Mouse (Mus musculus) embryonic facial prominence, embryonic 13.5 days (tissue): ENCODE results near the gene Ehd4. TPM values are rescaled to one million over a fixed set of nuclear protein-coding genes. Genes with fewer than 3 reads are reported as not detected.

ENCODE experiments used
- ATAC-seq: fragments of 200-750 bp; cut with Nextera tagmentation; 2 replicates; pipeline ENCODE4 v1.8.0; 2017; ENCODE audit warnings: low read depth; ENCODE audit not compliant: insufficient number of reproducible peaks, insufficient read depth, low FRiP score, low TSS enrichment
- H3K27ac ChIP-seq: fragments of 300-500 bp; sonication (generic); 2 replicates; pipeline ENCODE4 v1.5.1; 2015; ENCODE audit warnings: moderate library complexity, mild to moderate bottlenecking, inconsistent platforms
- H3K27me3 ChIP-seq: fragments of 300-500 bp; sonication (generic); 2 replicates; pipeline ENCODE4 v1.6.1; 2015; ENCODE audit warnings: mild to moderate bottlenecking, inconsistent platforms
- H3K36me3 ChIP-seq: fragments of 300-500 bp; sonication (generic); 2 replicates; pipeline ENCODE4 v1.6.1; 2015; ENCODE audit warnings: mild to moderate bottlenecking, inconsistent platforms
- H3K4me1 ChIP-seq: fragments of 300-500 bp; sonication (generic); 2 replicates; pipeline ENCODE4 v1.6.1; 2015; ENCODE audit warnings: inconsistent platforms
- H3K4me2 ChIP-seq: fragments of 300-500 bp; sonication (generic); 2 replicates; pipeline ENCODE4 v1.6.1; 2015; ENCODE audit warnings: moderate library complexity, mild to moderate bottlenecking, inconsistent platforms
- H3K4me3 ChIP-seq: fragments of 300-500 bp; sonication (generic); 2 replicates; pipeline ENCODE4 v1.5.1; 2015; ENCODE audit warnings: mild to moderate bottlenecking, inconsistent platforms
- H3K9ac ChIP-seq: fragments of 300-500 bp; sonication (generic); 2 replicates; pipeline ENCODE4 v1.6.1; 2015; ENCODE audit warnings: mild to moderate bottlenecking, inconsistent platforms
- H3K9me3 ChIP-seq: fragments of 300-500 bp; sonication (generic); 2 replicates; pipeline ENCODE4 v1.6.1; 2016; ENCODE audit warnings: inconsistent platforms
- WGBS: fragments of 180-500 bp; shearing (Covaris S2); methylation state at CpG from one replicate; pipeline ENCODE4 v1.1.7; 2015; ENCODE audit warnings: mixed read lengths; 5-methylcytosine and 5-hydroxymethylcytosine counted together
- polyA plus RNA-seq: library from polyadenylated mRNA; unstranded; fragments of >200 nt; fragmentation: Nextera tagmentation; extraction: Ambion mirVana; gene quantifications from 2 replicates; pipeline ENCODE4 v1.2.1, GENCODE M21; 2015

Ehd4 gene
- polyA plus RNA-seq, 1 experiment from 2014 or later: 22.9 TPM

GRCm38 (mm10) chr2:120106397-120106973, 47.9 kb downstream of the Ehd4 start:
- no peak for ATAC-seq
- 81% methylated on average over 8 of the region's 8 CpGs for WGBS
- no peak overlapping the region for H3K9ac ChIP-seq

GRCm38 (mm10) chr2:120105861-120106260, 48.5 kb downstream of the Ehd4 start:
- Histone ChIP-seq H3K4me3 (no peak overlapping the region), H3K27ac (no peak overlapping the region), H3K4me1 (peaks cover 7% of the 10 kb centered on the region), H3K9ac (no peak overlapping the region), H3K4me2 (no peak overlapping the region), H3K9me3 (no peaks in the 10 kb centered on the region), H3K36me3 (0 out of 2 replicates have a peak, but pooled peaks cover 3% of the 10 kb centered on the region), H3K27me3 (no peaks in the 10 kb centered on the region)
- 80% methylated on average over 3 of the region's 3 CpGs for WGBS
- ATAC-seq: no peak

More at GRCm38 (mm10) chr2:120106397-120106973, 47.9 kb downstream of the Ehd4 start:
- no peak overlapping the region for H3K4me2 ChIP-seq
- H3K36me3 ChIP-seq: 0 out of 2 replicates have a peak, but pooled peaks cover 3% of the 10 kb centered on the region
- peaks cover 13% of the 10 kb centered on the region for H3K4me1 ChIP-seq
- H3K9me3 ChIP-seq: no peaks in the 10 kb centered on the region
- H3K4me3 ChIP-seq: no peak overlapping the region
- H3K27ac ChIP-seq: no peak overlapping the region
- H3K27me3 ChIP-seq: no peaks in the 10 kb centered on the region

GRCm38 (mm10) chr2:120102881-120103280, 51.5 kb downstream of the Ehd4 start:
- no peak for ATAC-seq
- 23% methylated on average over 6 of the region's 6 CpGs for WGBS

GRCm38 (mm10) chr2:120102450-120102849, 52.0 kb downstream of the Ehd4 start:
- Histone ChIP-seq H3K9me3 (no peaks in the 10 kb centered on the region), H3K4me2 (no peak overlapping the region), H3K27ac (no peak overlapping the region), H3K36me3 (0 out of 2 replicates have a peak, but pooled peaks cover 3% of the 10 kb centered on the region), H3K4me3 (no peak overlapping the region), H3K27me3 (no peaks in the 10 kb centered on the region), H3K4me1 (peaks cover 11% of the 10 kb centered on the region; the same call in 1 of the 2 replicates), H3K9ac (no peak overlapping the region)
- 47% methylated on average over 2 of the region's 2 CpGs for WGBS
- no peak for ATAC-seq

More at GRCm38 (mm10) chr2:120102881-120103280, 51.5 kb downstream of the Ehd4 start:
- Histone ChIP-seq H3K36me3 (0 out of 2 replicates have a peak, but pooled peaks cover 3% of the 10 kb centered on the region), H3K4me1 (peaks cover 11% of the 10 kb centered on the region; the same call in 1 of the 2 replicates), H3K9ac (no peak overlapping the region), H3K9me3 (no peaks in the 10 kb centered on the region), H3K27ac (no peak overlapping the region), H3K4me2 (no peak overlapping the region), H3K27me3 (no peaks in the 10 kb centered on the region), H3K4me3 (no peak overlapping the region)

GRCm38 (mm10) chr2:120101961-120102360, 52.4 kb downstream of the Ehd4 start:
- H3K27ac ChIP-seq: no peak overlapping the region
- no peaks in the 10 kb centered on the region for H3K9me3 ChIP-seq
- H3K4me2 ChIP-seq: no peak overlapping the region
- no peaks in the 10 kb centered on the region for H3K27me3 ChIP-seq
- peaks cover 11% of the 10 kb centered on the region; the same call in 1 of the 2 replicates for H3K4me1 ChIP-seq
- no peak for ATAC-seq
- H3K9ac ChIP-seq: no peak overlapping the region
- no peak overlapping the region for H3K4me3 ChIP-seq
- 87% methylated on average over 11 of the region's 11 CpGs for WGBS
- H3K36me3 ChIP-seq: 0 out of 2 replicates have a peak, but pooled peaks cover 3% of the 10 kb centered on the region

DNA sequence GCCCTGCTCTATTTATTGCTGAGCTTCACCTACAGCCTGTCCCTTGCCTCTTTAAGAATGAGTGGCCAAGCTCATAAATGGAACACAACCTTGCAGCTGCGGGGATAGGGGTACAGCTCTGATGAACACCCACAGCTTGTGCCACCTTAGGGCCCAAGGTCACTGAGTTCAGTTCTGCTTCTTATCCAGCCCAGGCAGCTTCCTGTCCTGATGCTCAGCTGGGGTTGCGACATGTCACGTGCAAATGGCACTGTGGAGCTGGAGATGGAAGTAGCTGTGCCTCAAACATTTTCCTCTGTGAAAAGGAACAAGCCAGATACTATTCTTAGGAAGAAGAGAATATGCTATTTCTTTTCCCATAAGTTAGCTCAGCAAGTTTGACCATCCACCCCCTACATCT, 54.5 kb downstream of the Ehd4 start:
- WGBS: 87% methylated on average over 3 of the region's 3 CpGs

DNA sequence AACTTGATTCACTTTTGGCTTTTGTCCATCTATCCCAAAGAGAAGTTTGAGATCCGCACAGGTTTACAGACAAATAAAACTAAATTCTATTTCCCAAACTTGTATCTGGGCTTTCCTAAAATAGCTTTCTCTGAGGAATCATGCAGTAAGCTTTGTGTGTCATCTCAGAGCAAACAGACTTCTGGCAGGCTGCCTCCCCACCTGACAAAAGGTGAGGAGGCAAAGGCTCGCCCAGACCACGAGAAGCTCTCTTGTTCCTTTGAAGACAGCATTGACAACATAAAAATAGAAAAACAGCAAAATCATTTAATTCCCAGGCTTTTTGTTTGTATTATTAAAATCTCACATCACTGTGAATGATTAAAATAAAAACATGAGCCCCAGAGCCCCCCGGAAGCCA, 55.1 kb downstream of the Ehd4 start:
- H3K4me1 ChIP-seq: peaks cover 11% of the 10 kb centered on the region; the same call in 1 of the 2 replicates
- no peak overlapping the region for H3K4me3 ChIP-seq
- 0 out of 2 replicates have a peak overlapping the region, but pooled peaks have one; percentile 24 for H3K27ac ChIP-seq
- no peak for ATAC-seq
- no peak overlapping the region for H3K4me2 ChIP-seq
- H3K9ac ChIP-seq: no peak overlapping the region
- WGBS: 80% methylated on average over 4 of the region's 4 CpGs
- 0 out of 2 replicates have a peak, but pooled peaks cover 3% of the 10 kb centered on the region for H3K36me3 ChIP-seq
- H3K27me3 ChIP-seq: no peaks in the 10 kb centered on the region
- no peaks in the 10 kb centered on the region for H3K9me3 ChIP-seq

More for the DNA sequence above, 54.5 kb downstream of the Ehd4 start:
- Histone ChIP-seq H3K4me1 (peaks cover 11% of the 10 kb centered on the region; the same call in 1 of the 2 replicates), H3K27me3 (no peaks in the 10 kb centered on the region), H3K36me3 (0 out of 2 replicates have a peak, but pooled peaks cover 3% of the 10 kb centered on the region), H3K4me2 (no peak overlapping the region), H3K9me3 (no peaks in the 10 kb centered on the region), H3K4me3 (no peak overlapping the region), H3K9ac (no peak overlapping the region), H3K27ac (no peak overlapping the region)
- ATAC-seq: no peak

DNA sequence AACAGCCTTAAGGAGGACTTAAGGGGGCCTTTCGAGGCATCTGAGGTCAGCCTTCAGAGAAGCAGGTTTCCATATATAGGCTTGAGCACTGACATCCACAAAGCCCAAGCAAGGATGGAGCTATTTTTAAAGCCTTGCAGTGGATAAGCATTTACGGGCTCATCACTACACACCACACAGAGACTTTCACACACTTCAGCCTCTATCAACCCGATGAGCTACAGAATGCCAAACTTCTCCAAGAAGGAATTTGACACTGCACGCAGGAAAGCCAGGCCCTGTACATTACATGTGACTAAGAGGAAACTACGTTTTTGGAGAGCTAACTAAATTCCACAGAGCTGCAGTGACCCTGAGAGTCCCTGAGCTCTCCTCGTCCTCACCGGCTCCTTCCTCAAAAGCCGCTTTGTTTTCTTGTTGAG, 55.6 kb downstream of the Ehd4 start:
- H3K36me3 ChIP-seq: 0 out of 2 replicates have a peak, but pooled peaks cover 3% of the 10 kb centered on the region
- H3K9me3 ChIP-seq: no peaks in the 10 kb centered on the region
- no peak overlapping the region for H3K4me3 ChIP-seq
- ATAC-seq: no peak
- H3K4me2 ChIP-seq: no peak overlapping the region
- peak overlapping the region; percentile 24; the same call in 1 of the 2 replicates for H3K27ac ChIP-seq
- H3K4me1 ChIP-seq: peaks cover 11% of the 10 kb centered on the region; the same call in 1 of the 2 replicates
- no peaks in the 10 kb centered on the region for H3K27me3 ChIP-seq
- no peak overlapping the region for H3K9ac ChIP-seq
- WGBS: 44% methylated on average over 8 of the region's 8 CpGs

DNA sequence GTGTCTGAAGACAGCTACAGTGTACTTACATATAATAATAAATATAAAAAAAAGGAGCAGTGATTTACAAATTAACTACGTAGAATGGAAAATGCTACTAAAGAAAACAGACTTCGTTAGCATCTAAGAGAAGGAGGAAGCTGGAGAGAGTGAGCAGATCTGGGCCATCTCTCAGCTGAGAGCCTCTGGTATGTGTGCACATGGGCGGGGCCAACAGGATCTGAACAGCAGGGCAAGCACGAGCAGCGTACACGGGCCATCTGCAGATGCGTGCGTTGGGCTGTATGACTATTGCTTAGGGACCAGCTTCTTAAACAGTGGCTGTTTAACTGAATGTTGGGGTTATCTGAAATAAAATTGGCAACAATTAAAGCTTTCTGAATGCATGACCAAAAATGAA, 56.5 kb downstream of the Ehd4 start:
- no peak for ATAC-seq
- H3K27ac ChIP-seq: no peak overlapping the region
- H3K9ac ChIP-seq: no peak overlapping the region
- H3K4me3 ChIP-seq: no peak overlapping the region
- H3K4me1 ChIP-seq: peaks cover 6% of the 10 kb centered on the region; the same call in 1 of the 2 replicates
- 0 out of 2 replicates have a peak, but pooled peaks cover 3% of the 10 kb centered on the region for H3K36me3 ChIP-seq
- no peaks in the 10 kb centered on the region for H3K9me3 ChIP-seq
- no peak overlapping the region for H3K4me2 ChIP-seq
- no peaks in the 10 kb centered on the region for H3K27me3 ChIP-seq
- 69% methylated on average over 8 of the region's 8 CpGs for WGBS

DNA sequence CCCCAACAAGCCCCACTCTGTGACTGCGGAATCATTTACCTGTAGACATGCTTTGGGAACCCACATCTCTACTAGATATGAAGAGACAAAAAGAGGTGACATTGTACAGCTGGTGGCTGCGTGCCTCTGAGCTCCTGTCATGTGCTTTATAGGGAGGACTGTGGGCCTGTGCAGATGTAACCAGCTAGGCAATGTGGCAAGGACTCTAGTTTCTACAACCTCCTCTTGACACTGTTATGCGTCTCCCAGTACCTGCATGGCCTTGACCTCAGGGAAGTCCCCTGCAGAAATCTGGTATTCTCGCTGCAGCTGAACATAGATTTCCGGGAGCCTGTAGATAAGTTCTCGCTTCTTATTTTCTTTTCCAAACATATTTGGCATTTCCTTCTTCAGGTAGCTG, 57.7 kb downstream of the Ehd4 start:
- peaks cover 5% of the 10 kb centered on the region; the same call in 1 of the 2 replicates for H3K4me1 ChIP-seq
- no peaks in the 10 kb centered on the region for H3K9me3 ChIP-seq
- no peak overlapping the region for H3K4me3 ChIP-seq
- no peak overlapping the region for H3K4me2 ChIP-seq
- ATAC-seq: no peak
- H3K27me3 ChIP-seq: no peaks in the 10 kb centered on the region
- WGBS: 91% methylated on average over 6 of the region's 6 CpGs
- no peak overlapping the region for H3K27ac ChIP-seq
- H3K36me3 ChIP-seq: 0 out of 2 replicates have a peak, but pooled peaks cover 1% of the 10 kb centered on the region
- H3K9ac ChIP-seq: no peak overlapping the region

DNA sequence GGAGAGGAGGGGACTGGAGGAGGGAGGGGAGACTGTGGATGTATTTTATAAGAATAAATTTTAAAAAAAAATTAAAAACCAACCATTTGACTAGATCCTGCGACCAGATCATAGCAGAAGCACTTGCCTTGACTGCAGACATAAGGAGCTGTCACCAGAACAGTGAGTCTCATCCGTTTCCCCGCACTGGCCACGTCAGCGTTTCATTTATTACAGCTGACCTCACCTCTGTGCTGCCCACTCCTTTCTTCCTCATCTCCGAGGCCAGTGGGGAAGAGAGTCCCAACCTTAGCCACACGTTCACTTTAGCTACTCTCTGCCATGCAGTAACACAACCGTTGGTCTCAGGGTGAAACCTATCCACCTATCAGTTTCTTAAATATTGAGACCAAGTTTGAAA, 58.2 kb downstream of the Ehd4 start:
- no peak overlapping the region for H3K9ac ChIP-seq
- no peak overlapping the region for H3K4me3 ChIP-seq
- no peaks in the 10 kb centered on the region for H3K27me3 ChIP-seq
- H3K27ac ChIP-seq: no peak overlapping the region
- no peaks in the 10 kb centered on the region for H3K36me3 ChIP-seq
- 86% methylated on average over 8 of the region's 8 CpGs for WGBS
- no peak for ATAC-seq
- no peaks in the 10 kb centered on the region for H3K9me3 ChIP-seq
- no peak overlapping the region for H3K4me2 ChIP-seq
- peaks cover 5% of the 10 kb centered on the region; the same call in 1 of the 2 replicates for H3K4me1 ChIP-seq

DNA sequence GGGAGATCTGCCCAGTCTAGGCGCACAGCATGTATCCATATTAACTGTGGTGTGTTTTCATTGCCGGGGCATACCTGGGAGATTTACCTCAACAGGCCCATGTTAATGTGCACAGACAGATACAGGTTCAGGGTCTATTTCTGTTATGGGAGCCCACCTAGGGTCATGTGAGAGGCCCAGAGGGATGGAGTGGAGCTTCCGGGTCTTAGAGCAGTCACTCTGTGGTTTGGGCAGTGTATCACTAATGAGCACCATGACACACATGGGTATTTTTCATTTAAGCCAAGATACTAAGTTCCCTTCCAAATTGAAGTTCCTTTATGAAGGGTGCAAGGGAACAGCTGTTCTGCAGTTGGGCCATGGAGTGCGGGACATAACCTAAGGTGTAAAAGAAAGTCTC, 59.2 kb downstream of the Ehd4 start:
- no peaks in the 10 kb centered on the region for H3K36me3 ChIP-seq
- no peak overlapping the region for H3K4me2 ChIP-seq
- no peaks in the 10 kb centered on the region for H3K9me3 ChIP-seq
- H3K9ac ChIP-seq: no peak overlapping the region
- no peaks in the 10 kb centered on the region for H3K27me3 ChIP-seq
- no peak overlapping the region for H3K4me3 ChIP-seq
- H3K27ac ChIP-seq: no peak overlapping the region
- peaks cover 5% of the 10 kb centered on the region; the same call in 1 of the 2 replicates for H3K4me1 ChIP-seq
- no peak for ATAC-seq
- 91% methylated on average over 4 of the region's 4 CpGs for WGBS
